Mouse (Mus musculus): ENCODE measurements at regions not wholly inside any gene's neighbourhood (a gene's known extent, or its start where the extent isn't known, plus 50 kb on each side); places are given as distances from the start of the nearest gene placed in this dataset.
A peak's percentile ranks its signal among the peaks of the same experiment; 100 is the strongest.

DNA sequence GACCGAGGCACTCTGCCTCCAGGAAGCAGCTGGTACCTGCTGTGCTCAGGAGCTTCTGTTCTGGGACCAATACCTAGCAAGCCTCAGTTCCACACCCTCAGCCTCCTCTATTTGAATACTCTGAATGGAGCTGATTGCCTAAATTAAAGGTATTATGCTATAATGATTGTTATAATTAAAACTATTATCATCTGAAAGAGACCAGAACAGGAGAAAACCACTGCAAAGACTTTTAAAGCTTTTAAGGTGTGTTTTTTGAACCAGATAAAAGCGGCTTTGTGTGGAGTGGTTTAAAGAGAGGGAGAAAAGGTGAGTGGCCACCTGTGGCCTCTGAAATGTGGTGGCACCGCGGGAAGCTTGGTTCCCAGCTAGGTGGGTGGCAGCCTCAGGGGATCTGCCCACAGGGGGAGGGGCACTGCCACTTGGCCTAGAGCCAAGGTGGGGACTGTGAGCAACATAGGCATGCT is 115.6 kb downstream of the 9530068E07Rik start:
- no peak overlapping the region for H3K27ac ChIP-seq (ENCODE audit: low read depth, low read length)
- no peak overlapping the region for H3K4me3 ChIP-seq (ENCODE audit: low read length)
- H3K4me2 ChIP-seq (ENCODE audit: low read length): no peak overlapping the region
- H3K9me3 ChIP-seq (ENCODE audit: control insufficient read depth, low read length): no peaks in the 10 kb centered on the region
- no peaks in the 10 kb centered on the region for H3K4me1 ChIP-seq (ENCODE audit: control insufficient read depth, insufficient read depth, low read depth, low read length)
- H3K9ac ChIP-seq (ENCODE audit: low read depth, low read length): no peak overlapping the region
- no peaks in the 10 kb centered on the region for H3K27me3 ChIP-seq (replicated peaks; ENCODE audit: control insufficient read depth, insufficient read depth, low read length)
- WGBS: 65% methylated on average over 4 of the region's 4 CpGs
- no peaks in the 10 kb centered on the region for H3K36me3 ChIP-seq (ENCODE audit: control insufficient read depth, insufficient read depth, low read length)
- ATAC-seq: no peak

DNA sequence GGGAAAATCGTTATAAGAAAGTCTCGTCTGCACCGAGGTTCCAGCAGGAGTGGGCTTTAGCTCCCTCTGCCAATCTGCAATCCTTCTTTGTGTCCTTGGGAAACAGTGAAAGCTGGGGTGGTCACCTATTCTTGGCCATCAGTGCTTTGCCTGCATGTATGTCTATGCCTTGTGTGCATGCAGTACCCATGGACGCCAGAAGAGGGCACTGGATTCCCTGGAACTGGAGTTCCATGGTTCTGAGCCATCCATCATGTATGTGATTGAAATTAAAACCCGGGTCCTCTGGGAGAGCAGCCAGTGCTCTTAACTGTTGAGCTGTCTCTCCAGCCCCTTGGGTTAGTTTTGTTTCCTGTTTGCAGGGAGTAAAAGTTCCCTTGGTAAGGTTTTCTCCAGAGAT is 121.1 kb downstream of the 9530068E07Rik start:
- Histone ChIP-seq H3K9me3 (ENCODE audit: control insufficient read depth, low read length) (no peaks in the 10 kb centered on the region), H3K36me3 (ENCODE audit: control insufficient read depth, insufficient read depth, low read length) (no peaks in the 10 kb centered on the region), H3K4me3 (ENCODE audit: low read length) (no peak overlapping the region), H3K4me2 (ENCODE audit: low read length) (no peak overlapping the region), H3K27ac (ENCODE audit: low read depth, low read length) (no peak overlapping the region), H3K27me3 (replicated peaks; ENCODE audit: control insufficient read depth, insufficient read depth, low read length) (no peaks in the 10 kb centered on the region), H3K4me1 (ENCODE audit: control insufficient read depth, insufficient read depth, low read depth, low read length) (peaks cover 3% of the 10 kb centered on the region; the same call in 1 of the 2 replicates), H3K9ac (ENCODE audit: low read depth, low read length) (no peak overlapping the region)
- no peak for ATAC-seq
- 67% methylated on average over 5 of the region's 5 CpGs for WGBS

DNA sequence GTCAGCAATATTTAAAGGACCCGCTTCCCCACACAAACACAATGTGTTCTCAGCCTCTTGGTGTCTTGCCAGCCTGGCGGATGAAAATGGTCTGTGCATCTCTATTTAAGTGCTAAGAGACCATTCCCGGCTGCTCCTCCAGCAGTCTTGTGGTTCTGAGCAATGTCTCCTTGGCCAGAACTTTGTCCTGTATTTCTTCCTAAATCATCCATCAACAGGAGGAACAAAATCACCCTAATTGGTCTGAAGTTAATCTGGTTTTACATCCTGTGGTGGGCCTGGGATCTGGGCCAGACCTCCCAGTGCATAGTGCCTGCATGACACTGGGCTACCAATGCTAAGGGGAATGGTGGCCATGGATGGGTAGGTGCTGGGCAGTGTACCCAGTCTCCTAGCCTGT is 123.6 kb downstream of the 9530068E07Rik start:
- H3K4me2 ChIP-seq (ENCODE audit: low read length): no peak overlapping the region
- no peaks in the 10 kb centered on the region for H3K27me3 ChIP-seq (replicated peaks; ENCODE audit: control insufficient read depth, insufficient read depth, low read length)
- H3K4me3 ChIP-seq (ENCODE audit: low read length): no peak overlapping the region
- H3K4me1 ChIP-seq (ENCODE audit: control insufficient read depth, insufficient read depth, low read depth, low read length): peaks cover 3% of the 10 kb centered on the region; the same call in 1 of the 2 replicates
- H3K27ac ChIP-seq (ENCODE audit: low read depth, low read length): no peak overlapping the region
- H3K9ac ChIP-seq (ENCODE audit: low read depth, low read length): 0 out of 2 replicates have a peak overlapping the region, but pooled peaks have one; percentile 23
- ATAC-seq: no peak
- 34% methylated on average over 3 of the region's 3 CpGs for WGBS
- H3K9me3 ChIP-seq (ENCODE audit: control insufficient read depth, low read length): no peaks in the 10 kb centered on the region
- H3K36me3 ChIP-seq (ENCODE audit: control insufficient read depth, insufficient read depth, low read length): no peaks in the 10 kb centered on the region

DNA sequence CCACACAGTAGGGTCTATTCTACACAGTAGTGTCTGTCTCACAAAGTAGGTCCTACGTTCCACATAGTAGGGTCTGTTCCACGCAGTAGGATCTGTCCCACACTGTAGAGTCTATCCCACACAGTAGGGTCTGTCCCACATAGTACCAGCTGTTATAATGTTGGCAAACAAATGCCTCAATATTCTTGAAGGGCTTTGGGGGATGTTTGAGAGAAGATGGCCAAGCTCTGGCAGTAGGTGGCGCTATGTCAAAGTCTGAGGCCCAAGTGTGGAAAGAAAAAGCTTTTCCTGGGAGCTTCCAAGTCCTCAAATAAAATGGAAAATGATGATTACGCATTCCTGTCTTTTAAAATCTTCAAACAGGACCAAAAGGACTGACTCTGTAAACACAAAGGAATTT is 125.7 kb downstream of the 9530068E07Rik start:
- H3K27ac ChIP-seq (ENCODE audit: low read depth, low read length): no peak overlapping the region
- no peak overlapping the region for H3K4me2 ChIP-seq (ENCODE audit: low read length)
- no peak overlapping the region for H3K9ac ChIP-seq (ENCODE audit: low read depth, low read length)
- no peaks in the 10 kb centered on the region for H3K9me3 ChIP-seq (ENCODE audit: control insufficient read depth, low read length)
- WGBS: 43% methylated on average over 4 of the region's 4 CpGs
- H3K4me1 ChIP-seq (ENCODE audit: control insufficient read depth, insufficient read depth, low read depth, low read length): peaks cover 3% of the 10 kb centered on the region; the same call in 1 of the 2 replicates
- H3K36me3 ChIP-seq (ENCODE audit: control insufficient read depth, insufficient read depth, low read length): no peaks in the 10 kb centered on the region
- H3K4me3 ChIP-seq (ENCODE audit: low read length): no peak overlapping the region
- ATAC-seq: no peak
- no peaks in the 10 kb centered on the region for H3K27me3 ChIP-seq (replicated peaks; ENCODE audit: control insufficient read depth, insufficient read depth, low read length)

DNA sequence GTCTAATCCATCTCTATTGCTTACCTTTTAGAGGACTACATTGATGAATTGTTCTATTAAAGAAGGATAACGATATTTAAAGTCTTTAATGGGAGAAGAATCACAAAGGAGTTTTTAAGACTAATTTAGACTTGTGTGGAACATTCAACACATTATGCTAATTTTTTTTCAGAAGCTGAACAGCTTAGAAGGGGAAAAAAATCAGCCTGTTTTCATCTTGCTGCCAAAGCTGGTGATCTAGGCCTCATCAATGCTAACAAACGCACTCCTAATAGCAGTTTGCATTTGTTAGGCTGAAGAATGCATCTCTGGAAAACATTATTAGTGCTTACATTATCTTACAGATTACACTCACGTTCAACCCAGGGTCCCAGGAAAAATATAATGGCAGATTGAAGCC is 126.2 kb downstream of the 9530068E07Rik start:
- Histone ChIP-seq H3K4me3 (ENCODE audit: low read length) (no peak overlapping the region), H3K27me3 (replicated peaks; ENCODE audit: control insufficient read depth, insufficient read depth, low read length) (no peaks in the 10 kb centered on the region), H3K36me3 (ENCODE audit: control insufficient read depth, insufficient read depth, low read length) (no peaks in the 10 kb centered on the region), H3K4me1 (ENCODE audit: control insufficient read depth, insufficient read depth, low read depth, low read length) (peaks cover 3% of the 10 kb centered on the region; the same call in 1 of the 2 replicates), H3K9ac (ENCODE audit: low read depth, low read length) (no peak overlapping the region), H3K9me3 (ENCODE audit: control insufficient read depth, low read length) (no peaks in the 10 kb centered on the region), H3K4me2 (ENCODE audit: low read length) (no peak overlapping the region), H3K27ac (ENCODE audit: low read depth, low read length) (no peak overlapping the region)
- 60% methylated on average over 3 of the region's 3 CpGs for WGBS
- no peak for ATAC-seq

DNA sequence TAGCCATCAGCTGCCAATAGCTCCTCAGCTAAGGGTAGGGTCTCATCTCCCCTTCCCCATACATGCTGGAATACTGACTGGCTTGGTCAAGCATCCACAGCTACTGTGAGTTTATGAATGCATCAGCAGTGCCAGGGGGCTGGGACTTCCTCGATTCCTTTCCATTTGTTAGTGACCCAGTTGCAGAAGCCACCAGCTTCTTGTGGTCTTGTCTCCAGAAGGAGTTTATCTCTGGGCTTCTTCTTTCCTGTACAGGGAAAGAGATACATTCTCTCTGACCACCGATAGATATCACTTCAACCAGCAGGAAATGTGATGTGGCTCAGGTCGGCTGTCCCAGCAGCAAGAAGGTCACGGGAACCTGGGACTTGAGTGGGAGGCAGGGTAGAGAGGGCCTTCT is 127.0 kb downstream of the 9530068E07Rik start:
- Histone ChIP-seq H3K36me3 (ENCODE audit: control insufficient read depth, insufficient read depth, low read length) (no peaks in the 10 kb centered on the region), H3K4me2 (ENCODE audit: low read length) (no peak overlapping the region), H3K9ac (ENCODE audit: low read depth, low read length) (no peak overlapping the region), H3K4me1 (ENCODE audit: control insufficient read depth, insufficient read depth, low read depth, low read length) (peaks cover 3% of the 10 kb centered on the region; the same call in 1 of the 2 replicates), H3K27me3 (replicated peaks; ENCODE audit: control insufficient read depth, insufficient read depth, low read length) (no peaks in the 10 kb centered on the region), H3K9me3 (ENCODE audit: control insufficient read depth, low read length) (no peaks in the 10 kb centered on the region), H3K27ac (ENCODE audit: low read depth, low read length) (no peak overlapping the region), H3K4me3 (ENCODE audit: low read length) (no peak overlapping the region)
- 82% methylated on average over 4 of the region's 4 CpGs for WGBS
- no peak for ATAC-seq

DNA sequence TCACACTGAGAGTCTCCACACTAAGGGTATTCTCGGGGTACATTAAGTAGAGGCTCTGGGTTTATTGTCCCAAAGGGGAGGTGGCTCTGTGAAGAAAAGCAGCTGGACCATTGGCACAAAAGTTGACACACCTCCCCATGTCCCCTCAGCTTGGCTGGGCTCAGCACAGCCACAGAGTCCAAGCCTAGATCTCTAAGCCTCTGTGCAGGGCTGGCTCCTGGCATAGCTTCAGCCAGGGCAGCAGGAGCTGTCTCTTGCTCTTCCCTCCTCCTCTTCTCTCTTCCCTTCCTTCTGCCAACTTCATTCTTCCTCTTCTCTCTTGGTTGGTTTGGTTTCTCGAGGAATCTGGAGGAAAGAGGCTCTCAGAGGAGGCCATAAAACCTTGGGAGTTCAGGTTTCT is 127.4 kb downstream of the 9530068E07Rik start:
- no peaks in the 10 kb centered on the region for H3K36me3 ChIP-seq (ENCODE audit: control insufficient read depth, insufficient read depth, low read length)
- no peaks in the 10 kb centered on the region for H3K27me3 ChIP-seq (replicated peaks; ENCODE audit: control insufficient read depth, insufficient read depth, low read length)
- H3K27ac ChIP-seq (ENCODE audit: low read depth, low read length): no peak overlapping the region
- H3K4me3 ChIP-seq (ENCODE audit: low read length): no peak overlapping the region
- no peak for ATAC-seq
- WGBS: 43% methylated on average over 2 of the region's 2 CpGs
- H3K9ac ChIP-seq (ENCODE audit: low read depth, low read length): no peak overlapping the region
- H3K9me3 ChIP-seq (ENCODE audit: control insufficient read depth, low read length): no peaks in the 10 kb centered on the region
- H3K4me1 ChIP-seq (ENCODE audit: control insufficient read depth, insufficient read depth, low read depth, low read length): peaks cover 3% of the 10 kb centered on the region; the same call in 1 of the 2 replicates
- no peak overlapping the region for H3K4me2 ChIP-seq (ENCODE audit: low read length)

DNA sequence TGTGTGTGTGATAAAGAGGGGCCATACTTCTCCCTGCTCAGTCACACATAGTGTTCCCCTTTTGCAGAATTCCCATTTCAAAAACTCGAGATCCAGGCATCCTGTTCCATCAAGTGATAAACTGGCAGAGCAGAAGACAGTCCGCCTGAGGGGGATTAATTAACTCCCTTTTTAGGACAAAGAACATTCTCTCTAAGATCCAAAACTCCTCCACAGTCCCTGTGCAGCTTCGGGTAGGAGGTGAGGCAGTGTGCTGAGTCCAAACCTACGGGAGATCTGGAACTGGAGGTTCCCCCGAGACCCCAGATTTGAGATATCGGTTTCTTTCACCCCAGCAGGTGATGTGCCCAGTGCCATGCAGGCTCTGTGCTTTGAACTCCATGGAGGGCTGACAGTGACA is 129.2 kb downstream of the 9530068E07Rik start:
- Histone ChIP-seq H3K4me2 (ENCODE audit: low read length) (no peak overlapping the region), H3K9ac (ENCODE audit: low read depth, low read length) (no peak overlapping the region), H3K4me3 (ENCODE audit: low read length) (no peak overlapping the region), H3K27me3 (replicated peaks; ENCODE audit: control insufficient read depth, insufficient read depth, low read length) (no peaks in the 10 kb centered on the region), H3K36me3 (ENCODE audit: control insufficient read depth, insufficient read depth, low read length) (no peaks in the 10 kb centered on the region), H3K4me1 (ENCODE audit: control insufficient read depth, insufficient read depth, low read depth, low read length) (no peaks in the 10 kb centered on the region), H3K9me3 (ENCODE audit: control insufficient read depth, low read length) (no peaks in the 10 kb centered on the region), H3K27ac (ENCODE audit: low read depth, low read length) (no peak overlapping the region)
- WGBS: 60% methylated on average over 6 of the region's 6 CpGs
- ATAC-seq: no peak

DNA sequence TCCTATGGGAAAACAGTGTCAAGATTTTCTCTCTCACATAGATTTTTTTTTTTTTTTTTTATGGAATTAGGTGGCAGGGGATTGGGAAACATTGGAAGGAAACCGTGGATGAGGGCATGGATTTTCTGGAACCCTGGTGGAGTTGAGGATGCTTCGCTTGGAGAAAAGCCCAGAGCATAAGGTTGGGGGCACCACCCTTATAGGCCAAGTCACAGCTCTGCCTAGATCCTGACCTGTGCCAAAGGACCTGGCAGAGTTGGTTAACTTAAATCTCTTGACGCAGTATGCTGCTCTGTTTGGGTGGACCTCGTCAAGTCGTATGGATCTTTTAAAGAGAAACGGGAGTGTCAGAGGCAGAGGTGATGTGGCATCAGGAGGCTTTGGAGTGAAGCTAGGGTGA is 130.1 kb downstream of the 9530068E07Rik start:
- Histone ChIP-seq H3K36me3 (ENCODE audit: control insufficient read depth, insufficient read depth, low read length) (no peaks in the 10 kb centered on the region), H3K4me1 (ENCODE audit: control insufficient read depth, insufficient read depth, low read depth, low read length) (no peaks in the 10 kb centered on the region), H3K9me3 (ENCODE audit: control insufficient read depth, low read length) (no peaks in the 10 kb centered on the region), H3K4me3 (ENCODE audit: low read length) (no peak overlapping the region), H3K27me3 (replicated peaks; ENCODE audit: control insufficient read depth, insufficient read depth, low read length) (no peaks in the 10 kb centered on the region), H3K27ac (ENCODE audit: low read depth, low read length) (no peak overlapping the region), H3K9ac (ENCODE audit: low read depth, low read length) (no peak overlapping the region), H3K4me2 (ENCODE audit: low read length) (no peak overlapping the region)
- ATAC-seq: no peak
- WGBS: 77% methylated on average over 6 of the region's 6 CpGs

DNA sequence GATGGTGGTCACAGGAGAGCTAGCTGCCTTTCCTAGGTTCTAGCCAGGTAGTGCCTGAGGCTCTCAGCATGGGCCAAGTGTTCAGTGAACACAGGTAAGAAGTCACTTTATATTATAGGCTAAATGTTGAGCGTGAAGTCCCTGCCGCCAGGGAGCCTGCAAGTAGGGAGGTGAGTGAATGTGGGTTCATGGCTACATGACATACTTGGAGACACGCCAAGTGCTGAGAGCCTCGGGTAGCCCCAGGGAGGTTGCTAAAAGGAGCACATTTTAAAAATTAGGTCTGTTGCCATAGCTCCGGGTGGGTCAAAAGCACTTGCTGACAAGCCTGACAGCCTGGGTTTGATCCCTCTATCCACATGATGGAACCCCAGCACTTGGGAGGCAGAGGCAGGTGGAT is 137.2 kb downstream of the 9530068E07Rik start:
- Histone ChIP-seq H3K9ac (ENCODE audit: low read depth, low read length) (no peak overlapping the region), H3K4me1 (ENCODE audit: control insufficient read depth, insufficient read depth, low read depth, low read length) (no peaks in the 10 kb centered on the region), H3K4me2 (ENCODE audit: low read length) (no peak overlapping the region), H3K27me3 (replicated peaks; ENCODE audit: control insufficient read depth, insufficient read depth, low read length) (no peaks in the 10 kb centered on the region), H3K27ac (ENCODE audit: low read depth, low read length) (no peak overlapping the region), H3K36me3 (ENCODE audit: control insufficient read depth, insufficient read depth, low read length) (no peaks in the 10 kb centered on the region), H3K4me3 (ENCODE audit: low read length) (no peak overlapping the region), H3K9me3 (ENCODE audit: control insufficient read depth, low read length) (no peaks in the 10 kb centered on the region)
- WGBS: 62% methylated on average over 5 of the region's 5 CpGs
- ATAC-seq: no peak
